Mouse (Mus musculus): ENCODE results near the gene Gm10283. TPM values are rescaled to one million over a fixed set of nuclear protein-coding genes. Genes with fewer than 3 reads are reported as not detected.
A peak's percentile ranks its signal among the peaks of the same experiment; 100 is the strongest.
"Not testable (repeated sequence)": the region's sequence is repeated elsewhere in the genome, so short reads cannot be mapped to it uniquely, and the experiment has no call there.

Gm10283 gene
- polyA plus RNA-seq (2015; fragmentation: Nextera tagmentation; extraction: Ambion mirVana), result not detected in 2 replicates

DNA sequence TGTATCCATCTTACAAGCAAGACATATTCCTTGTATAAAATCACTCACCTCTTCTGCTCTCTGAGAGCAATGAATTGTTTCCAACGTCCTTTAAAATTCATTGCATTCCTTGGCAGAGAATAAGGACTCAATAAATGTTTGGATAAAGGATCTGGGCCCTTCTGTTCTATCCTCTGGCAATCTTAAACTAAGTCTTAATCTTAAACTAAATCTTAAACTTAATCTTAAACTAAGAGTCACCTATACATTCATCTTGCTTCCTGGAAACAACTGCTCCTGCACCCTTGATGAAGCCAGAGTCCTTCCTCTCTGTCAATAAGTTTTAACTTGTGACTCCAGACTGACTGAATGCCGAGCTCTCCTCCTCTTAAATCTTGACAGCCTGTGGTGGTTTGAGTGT is at the start of gene Gm10283:
Gene Gm10283 (minus strand): TSS at position 101 of the 400 bp plus-strand sequence.
- Histone ChIP-seq H3K4me2 (no peak within 1 kb of the TSS), H3K27me3 (no peaks in the 10 kb centered on the region), H3K36me3 (no peaks in the 10 kb centered on the region), H3K27ac (replicated peaks) (no peak within 1 kb of the TSS), H3K9ac (no peak within 1 kb of the TSS), H3K4me3 (no peak within 1 kb of the TSS), H3K9me3 (no peaks in the 10 kb centered on the region), H3K4me1 (replicated peaks) (peaks cover 7% of the 10 kb centered on the region; the same call in 1 of the 2 replicates)
- WGBS, result 37% methylated on average over 2 of the region's 2 CpGs
- ATAC-seq (ENCODE audit: low read depth), result no peak

DNA sequence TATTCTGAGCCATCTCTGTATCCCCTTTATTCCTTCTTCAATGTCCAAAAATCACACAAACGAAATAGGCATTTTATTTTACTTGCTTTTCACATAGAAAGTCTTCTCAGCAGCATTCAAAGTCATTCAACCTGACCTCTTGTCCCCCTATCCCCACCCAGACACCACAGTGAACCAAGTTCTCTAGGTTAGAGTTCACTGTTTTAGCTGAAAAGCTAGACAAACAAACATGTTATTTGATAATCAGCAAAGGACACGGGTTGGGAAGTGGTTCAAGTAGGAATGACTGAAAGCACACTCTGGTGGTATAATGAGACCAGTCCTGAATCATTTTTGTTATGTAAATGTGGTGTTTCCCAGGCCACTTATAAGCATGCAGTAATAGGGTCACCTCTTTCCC is 31.9 kb upstream of the Gm10283 start:
- Histone ChIP-seq H3K9ac (no peak overlapping the region), H3K4me1 (replicated peaks) (no peaks in the 10 kb centered on the region), H3K4me3 (no peak overlapping the region), H3K9me3 (no peaks in the 10 kb centered on the region), H3K36me3 (no peaks in the 10 kb centered on the region), H3K27ac (replicated peaks) (no peak overlapping the region), H3K27me3 (no peaks in the 10 kb centered on the region), H3K4me2 (no peak overlapping the region)
- ATAC-seq (ENCODE audit: low read depth), result no peak
- 45% methylated on average over 2 of the region's 2 CpGs for WGBS

DNA sequence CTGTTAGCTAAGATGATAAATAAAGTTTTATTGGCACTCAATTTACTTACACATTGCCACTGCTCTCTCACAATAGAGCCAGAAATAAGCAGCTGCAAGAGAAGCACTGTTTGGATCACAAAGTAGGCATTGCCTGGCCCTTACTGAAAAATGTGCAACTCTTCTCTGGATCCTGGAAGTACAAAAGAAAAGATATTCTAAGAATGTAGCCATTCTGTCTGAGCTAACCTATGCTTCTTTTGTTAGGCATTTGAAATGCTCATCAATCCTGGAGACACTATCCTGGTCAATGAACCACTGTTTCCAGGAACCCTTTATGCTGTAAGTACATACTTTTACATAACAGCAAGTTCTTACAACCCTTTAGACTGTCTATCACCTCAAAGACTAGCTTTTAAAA is 15.3 kb upstream of the Gm10283 start:
- Histone ChIP-seq H3K4me2 (no peak overlapping the region), H3K27me3 (no peaks in the 10 kb centered on the region), H3K9me3 (no peaks in the 10 kb centered on the region), H3K4me3 (no peak overlapping the region), H3K27ac (replicated peaks) (no peak overlapping the region), H3K4me1 (replicated peaks) (no peaks in the 10 kb centered on the region), H3K36me3 (no peaks in the 10 kb centered on the region), H3K9ac (no peak overlapping the region)
- ATAC-seq (ENCODE audit: low read depth), result no peak

DNA sequence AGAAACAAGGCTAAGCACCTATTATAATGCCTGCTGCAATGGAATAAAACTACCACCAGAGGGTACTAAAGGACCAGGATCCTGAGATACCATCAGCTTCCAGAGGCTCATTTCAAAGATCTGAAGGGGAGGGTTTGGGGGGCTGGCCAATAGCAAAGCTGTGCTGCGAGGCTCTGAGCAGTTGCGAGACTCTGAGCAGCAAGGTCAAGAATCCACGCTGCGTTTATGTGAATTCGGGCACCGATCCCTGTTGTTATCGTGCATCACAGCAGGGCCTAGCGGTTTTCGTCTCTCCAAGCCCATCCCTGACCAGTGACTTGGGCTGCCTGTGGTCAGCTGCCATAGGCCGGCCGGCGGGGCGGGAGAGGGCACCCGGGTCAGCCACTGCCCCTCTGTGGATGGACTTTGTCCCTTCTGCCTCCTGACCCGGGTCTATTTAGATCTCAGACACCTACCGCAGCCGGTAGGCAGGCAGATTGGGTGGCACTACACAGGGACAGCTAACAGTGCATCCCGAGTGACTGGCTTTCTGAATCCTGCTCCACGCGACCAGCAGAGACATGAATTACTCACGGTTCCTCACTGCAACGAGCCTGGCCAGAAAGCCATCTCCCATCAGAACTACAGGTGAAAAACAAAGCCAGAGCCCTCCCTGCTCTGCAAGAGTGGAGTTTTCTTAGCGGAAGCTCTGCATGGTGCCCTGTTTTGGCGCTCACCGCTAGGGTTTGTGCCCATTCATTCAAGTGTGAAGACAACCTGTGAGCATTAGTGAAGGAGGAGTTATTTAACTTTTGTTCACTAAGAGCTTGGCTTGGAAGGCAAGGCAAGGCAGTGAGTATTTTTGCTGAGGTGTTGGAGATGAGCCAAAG is 2.9 kb upstream of the Gm10283 start, which contains the start of gene Aadat:
Gene Aadat (plus strand): TSS at position 280 of the 869 bp plus-strand sequence.
- 0 out of 2 replicates have a peak within 1 kb of the TSS, but pooled peaks have one; percentile 46 for H3K27ac ChIP-seq (replicated peaks)
- under 1% methylated on average over 25 of the region's 25 CpGs for WGBS
- ATAC-seq (ENCODE audit: low read depth), result peak; percentile 99

DNA sequence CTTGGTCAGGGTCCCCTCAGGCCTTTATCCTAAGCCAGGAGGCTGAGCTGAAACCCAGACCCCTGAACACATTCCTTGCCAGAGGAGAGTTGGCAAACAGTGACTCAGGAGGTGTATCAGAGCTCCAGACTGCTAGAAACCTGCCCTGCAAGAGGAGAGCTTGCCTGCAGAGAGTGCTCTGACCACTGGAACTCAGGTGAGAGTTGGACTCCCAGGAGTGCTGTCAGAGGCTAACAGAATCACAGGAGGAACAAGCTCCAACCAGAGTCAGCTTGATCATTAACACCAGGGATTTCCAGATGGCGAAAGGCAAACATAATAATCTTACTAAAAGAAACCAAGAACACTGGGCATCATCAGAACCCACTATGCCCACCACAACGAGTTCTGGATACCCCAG is 8.0 kb downstream of the Gm10283 start:
- 88% methylated on average over 2 of the region's 2 CpGs for WGBS

More for the DNA sequence above, 2.9 kb upstream of the Gm10283 start, which contains the start of gene Aadat:
- Histone ChIP-seq H3K4me1 (replicated peaks) (peaks cover 7% of the 10 kb centered on the region; the same call in 1 of the 2 replicates), H3K4me2 (peak within 1 kb of the TSS; percentile 97), H3K27me3 (no peaks in the 10 kb centered on the region), H3K4me3 (peak within 1 kb of the TSS; percentile 63), H3K36me3 (no peaks in the 10 kb centered on the region), H3K9me3 (no peaks in the 10 kb centered on the region), H3K9ac (peak within 1 kb of the TSS; percentile 79)

DNA sequence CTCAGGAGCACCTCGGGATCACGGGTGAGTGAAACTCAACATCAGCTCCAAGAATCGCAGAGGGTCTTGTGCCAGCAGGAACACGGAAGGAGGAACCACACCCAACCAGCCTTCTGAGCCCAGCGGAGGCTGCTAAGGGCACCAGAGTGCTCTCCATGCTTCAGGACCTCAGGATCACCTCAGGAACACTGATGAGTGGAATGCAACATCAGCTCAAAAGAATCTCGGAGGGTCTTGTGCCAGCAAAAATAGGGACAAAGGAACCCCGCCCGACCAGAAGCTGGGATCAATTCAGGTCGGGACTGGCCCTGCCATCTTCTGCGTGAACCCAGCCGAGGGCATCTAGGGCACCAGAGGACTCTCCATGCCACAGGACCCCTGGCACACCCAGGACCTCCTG is 8.4 kb downstream of the Gm10283 start:
- no peak overlapping the region for H3K4me2 ChIP-seq
- no peaks in the 10 kb centered on the region for H3K9me3 ChIP-seq
- no peaks in the 10 kb centered on the region for H3K36me3 ChIP-seq
- H3K4me1 ChIP-seq (replicated peaks), result no peaks in the 10 kb centered on the region
- no peaks in the 10 kb centered on the region for H3K27me3 ChIP-seq
- H3K9ac ChIP-seq, result no peak overlapping the region
- ATAC-seq (ENCODE audit: low read depth), result no peak
- WGBS, result 92% methylated on average over 11 of the region's 11 CpGs
- no peak overlapping the region for H3K4me3 ChIP-seq
- no peak overlapping the region for H3K27ac ChIP-seq (replicated peaks)

More for the DNA sequence above, 8.0 kb downstream of the Gm10283 start:
- H3K27me3 ChIP-seq; H3K4me3 ChIP-seq; H3K4me2 ChIP-seq; H3K27ac ChIP-seq (replicated peaks); H3K9me3 ChIP-seq; ATAC-seq (ENCODE audit: low read depth); H3K9ac ChIP-seq; H3K36me3 ChIP-seq; H3K4me1 ChIP-seq (replicated peaks): not testable (repeated sequence)

DNA sequence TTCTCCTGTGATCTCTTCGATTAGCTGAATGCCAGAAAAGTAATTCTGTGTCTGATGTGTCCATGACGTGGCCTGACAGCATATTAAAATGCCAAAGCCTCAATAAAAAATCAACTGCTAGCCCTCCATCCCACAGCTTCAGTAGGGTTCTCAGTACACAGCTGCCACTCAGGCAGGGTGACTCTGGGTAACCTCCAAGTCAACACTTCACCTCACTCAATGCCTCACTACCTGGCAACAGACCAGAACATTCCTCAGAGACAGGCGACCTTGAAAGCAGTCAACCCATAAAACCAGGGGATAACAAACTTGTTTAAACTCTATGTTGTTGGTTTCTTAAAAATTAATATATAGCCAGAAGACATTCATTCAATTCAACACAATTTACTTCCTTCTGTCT is 10.5 kb downstream of the Gm10283 start:
- H3K27me3 ChIP-seq, result no peaks in the 10 kb centered on the region
- no peak overlapping the region for H3K4me2 ChIP-seq
- no peak overlapping the region for H3K9ac ChIP-seq
- no peaks in the 10 kb centered on the region for H3K9me3 ChIP-seq
- WGBS, result 78% methylated on average over 3 of the region's 3 CpGs
- no peak overlapping the region for H3K27ac ChIP-seq (replicated peaks)
- ATAC-seq (ENCODE audit: low read depth), result no peak
- H3K36me3 ChIP-seq, result no peaks in the 10 kb centered on the region
- H3K4me3 ChIP-seq, result no peak overlapping the region
- H3K4me1 ChIP-seq (replicated peaks), result no peaks in the 10 kb centered on the region

DNA sequence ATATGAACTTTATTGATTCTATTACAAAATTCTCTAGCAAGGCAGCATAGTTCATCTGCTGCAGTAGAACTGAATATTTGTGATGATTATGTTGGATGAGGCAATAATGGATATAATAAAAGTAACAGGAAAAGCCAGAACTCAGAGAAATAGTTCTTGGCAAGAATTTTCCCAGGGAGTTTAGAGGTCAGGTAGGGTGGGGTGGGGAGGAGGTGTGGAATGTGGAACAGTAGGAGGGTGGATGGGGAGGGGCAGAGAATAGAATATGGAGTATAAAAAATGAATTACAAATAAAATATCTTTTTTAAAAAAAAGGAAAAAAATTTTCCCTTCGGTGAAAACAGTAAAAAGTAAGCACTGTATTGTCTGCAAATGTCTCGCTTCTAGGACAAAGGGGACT is 11.1 kb downstream of the Gm10283 start:
- WGBS, result 94% methylated on average over 2 of the region's 2 CpGs
- H3K27ac ChIP-seq (replicated peaks), result no peak overlapping the region
- H3K36me3 ChIP-seq, result no peaks in the 10 kb centered on the region
- H3K4me2 ChIP-seq, result no peak overlapping the region
- no peak overlapping the region for H3K4me3 ChIP-seq
- no peaks in the 10 kb centered on the region for H3K27me3 ChIP-seq
- ATAC-seq (ENCODE audit: low read depth), result no peak
- no peak overlapping the region for H3K9ac ChIP-seq
- no peaks in the 10 kb centered on the region for H3K4me1 ChIP-seq (replicated peaks)
- H3K9me3 ChIP-seq, result no peaks in the 10 kb centered on the region

DNA sequence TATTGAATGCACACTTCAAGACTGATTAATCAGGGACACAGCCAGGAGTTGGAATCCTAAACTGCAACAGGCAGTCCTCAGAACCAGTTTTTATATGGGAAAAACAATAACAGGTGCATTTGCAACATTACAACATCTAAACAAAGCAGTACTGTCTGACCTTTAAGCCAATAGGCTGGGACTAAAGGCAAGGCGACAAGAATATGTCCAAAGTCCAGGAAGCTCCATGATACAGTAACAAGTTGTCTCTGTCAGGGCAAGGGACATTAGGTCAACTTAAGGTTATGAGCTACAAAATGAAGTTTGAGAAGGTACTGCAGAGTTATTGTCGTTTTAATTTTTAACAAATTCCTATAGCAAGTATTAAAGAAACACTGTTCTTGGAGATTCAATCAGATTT is 12.9 kb downstream of the Gm10283 start:
- Histone ChIP-seq H3K27ac (replicated peaks) (no peak overlapping the region), H3K36me3 (no peaks in the 10 kb centered on the region), H3K9ac (no peak overlapping the region), H3K9me3 (no peaks in the 10 kb centered on the region), H3K4me3 (no peak overlapping the region), H3K4me1 (replicated peaks) (no peaks in the 10 kb centered on the region), H3K4me2 (no peak overlapping the region), H3K27me3 (no peaks in the 10 kb centered on the region)
- ATAC-seq (ENCODE audit: low read depth), result no peak
- WGBS, result 82% methylated on average over 2 of the region's 2 CpGs

DNA sequence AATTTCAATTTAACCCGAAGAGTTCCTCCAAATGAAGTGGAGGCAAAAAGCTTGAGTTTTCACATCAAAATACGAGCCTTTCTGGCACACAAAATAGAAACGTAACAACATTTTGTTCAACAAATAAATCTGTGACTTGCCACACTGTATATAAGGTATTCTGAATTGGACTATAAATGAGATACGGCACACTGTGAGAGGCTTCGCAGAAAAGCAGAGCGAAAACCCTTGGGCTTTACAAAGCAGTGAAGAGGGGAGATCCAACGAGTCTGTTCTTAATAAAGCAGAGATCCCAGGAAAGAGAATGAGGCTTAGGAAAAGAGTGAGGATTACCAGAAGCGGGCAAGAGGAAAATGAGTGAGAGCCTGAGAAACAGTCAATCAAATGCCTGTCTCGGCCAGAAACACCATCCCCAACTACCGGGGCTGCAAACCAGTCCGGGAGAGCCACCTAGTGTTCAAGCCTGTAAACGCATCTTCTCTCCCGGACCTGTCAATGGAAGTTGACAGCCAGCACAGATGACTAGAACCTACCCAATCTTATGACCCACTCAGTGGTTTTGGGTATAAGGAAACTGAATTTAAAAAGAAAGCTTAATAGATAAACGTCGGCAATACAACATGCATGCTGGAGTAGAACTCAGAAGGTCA is 36.2 kb downstream of the Gm10283 start:
- ATAC-seq (ENCODE audit: low read depth), result peak; percentile 81
- no peaks in the 10 kb centered on the region for H3K36me3 ChIP-seq
- peak overlapping the region; percentile 38 for H3K4me2 ChIP-seq
- H3K9me3 ChIP-seq, result no peaks in the 10 kb centered on the region
- peak overlapping the region; percentile 10; the same call in 1 of the 2 replicates for H3K9ac ChIP-seq
- H3K4me3 ChIP-seq, result peak overlapping the region; percentile 5; the same call in 1 of the 2 replicates
- WGBS, result 39% methylated on average over 15 of the region's 15 CpGs
- H3K27me3 ChIP-seq, result no peaks in the 10 kb centered on the region
- no peak overlapping the region for H3K27ac ChIP-seq (replicated peaks)
- no peaks in the 10 kb centered on the region; the same call in 1 of the 2 replicates for H3K4me1 ChIP-seq (replicated peaks)

DNA sequence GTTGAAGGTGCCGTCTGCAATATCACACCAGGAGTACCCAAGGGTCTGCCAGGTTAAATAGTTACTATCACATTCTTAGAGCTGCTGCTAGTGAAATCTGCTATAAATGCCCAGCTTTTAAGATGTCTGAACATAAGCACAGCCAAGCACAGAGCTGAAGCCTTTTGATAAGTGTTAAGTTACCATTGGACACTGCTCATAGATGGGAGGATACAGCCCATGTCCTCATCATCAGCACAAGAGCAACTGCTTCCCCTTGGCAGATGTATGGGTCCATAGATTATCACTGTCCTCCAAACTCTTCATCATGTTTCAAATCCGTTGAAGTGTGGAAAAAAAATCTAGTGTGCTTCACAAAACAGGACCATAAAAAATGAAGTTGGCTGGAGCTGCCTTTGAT is 53.7 kb downstream of the Gm10283 start:
- Histone ChIP-seq H3K27me3 (no peaks in the 10 kb centered on the region), H3K4me2 (no peak overlapping the region), H3K9ac (no peak overlapping the region), H3K4me1 (replicated peaks) (no peaks in the 10 kb centered on the region), H3K4me3 (no peak overlapping the region), H3K9me3 (no peaks in the 10 kb centered on the region), H3K27ac (replicated peaks) (no peak overlapping the region), H3K36me3 (no peaks in the 10 kb centered on the region)
- ATAC-seq (ENCODE audit: low read depth), result no peak
- whole genome bisulfite sequencing, result 73% methylated on average over 2 of the region's 2 CpGs

DNA sequence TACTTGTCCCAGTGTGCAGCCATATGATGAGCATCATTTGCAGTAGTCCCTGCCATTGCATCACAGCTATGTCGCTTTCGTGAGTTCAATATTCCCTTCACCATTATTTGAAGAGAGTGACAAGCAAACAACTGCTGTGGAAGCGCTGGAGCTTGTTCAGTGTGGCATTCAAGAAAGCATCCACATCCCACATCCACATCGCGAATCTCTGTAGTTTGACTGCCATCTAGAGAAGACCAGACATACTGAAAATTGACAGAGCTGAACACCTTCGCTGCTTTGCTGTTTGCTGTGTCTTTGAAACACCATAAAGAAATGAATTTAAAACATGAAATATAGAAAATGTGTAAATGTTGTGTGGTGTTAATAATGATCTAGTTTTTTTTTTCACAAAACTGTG is 58.0 kb downstream of the Gm10283 start:
- no peaks in the 10 kb centered on the region for H3K27me3 ChIP-seq
- H3K4me1 ChIP-seq (replicated peaks), result no peaks in the 10 kb centered on the region
- H3K4me2 ChIP-seq, result no peak overlapping the region
- no peak for ATAC-seq (ENCODE audit: low read depth)
- H3K9me3 ChIP-seq, result no peaks in the 10 kb centered on the region
- H3K27ac ChIP-seq (replicated peaks), result no peak overlapping the region
- H3K36me3 ChIP-seq, result no peaks in the 10 kb centered on the region
- H3K4me3 ChIP-seq, result no peak overlapping the region
- WGBS, result 74% methylated on average over 6 of the region's 6 CpGs
- H3K9ac ChIP-seq, result no peak overlapping the region

Measured in neural tube, embryonic 13.5 days (tissue).